Mouse (Mus musculus) erythroblast, adult 5-6 weeks (primary cell): Measurements from ENCODE around the gene Ctrl. TPM values are rescaled to one million over a fixed set of nuclear protein-coding genes. Genes with fewer than 3 reads are reported as not detected.

Experiments
- ATAC-seq: replicated peaks from 2 replicates; pipeline ENCODE4 v1.8.0; 2016; ENCODE audit warnings: moderate number of reproducible peaks, mild to moderate bottlenecking, moderate TSS enrichment, inconsistent platforms; ENCODE audit not compliant: poor library complexity, low FRiP score, severe bottlenecking
- total RNA-seq, 2 experiments: library from RNA; stranded (forward) in 1 of 2; stranded (reverse) in 1 of 2; fragments of 150-400 nt in 1 of 2; fragments of 200-764, 138-1000 nt in 1 of 2; gene quantifications; 2 replicates each; pipeline versions ENCODE4 v1.2.3 to v1.2.4; 2015 to 2017; ENCODE audit warnings: low replicate concordance in 2 of 2

Gene Ctrl
- total RNA-seq, 2 experiments from 2014 or later: not detected

- ATAC-seq: no peak
Observed at GRCm38 (mm10) chr8:105889756-105890465, 43.8 kb downstream of the Ctrl start.

Other genes starting within 250 kb of the Ctrl start
- 3.1 TPM in 2 replicates for gene Carmil2, start 247.6 kb downstream of the Ctrl start, total RNA-seq (2015; ENCODE audit: low replicate concordance)
- 2.5 and 3.5 TPM in 2 replicates for gene Carmil2, start 247.6 kb downstream of the Ctrl start, total RNA-seq (2017; ENCODE audit: low replicate concordance)
- 7.1 and 12.5 TPM in 2 replicates for gene Acd, start 232.8 kb downstream of the Ctrl start, total RNA-seq (2015; ENCODE audit: low replicate concordance)
- gene Acd, start 232.8 kb downstream of the Ctrl start, total RNA-seq (2017; ENCODE audit: low replicate concordance): 1.7 and 7.8 TPM in 2 replicates
- 2.1 TPM in 1 of 2 replicates, not detected in the other for gene Pard6a, start 232.7 kb downstream of the Ctrl start, total RNA-seq (2015; ENCODE audit: low replicate concordance)
- 0.56 and 1.5 TPM in 2 replicates for gene Pard6a, start 232.7 kb downstream of the Ctrl start, total RNA-seq (2017; ENCODE audit: low replicate concordance)
- gene 4933405L10Rik, start 226.2 kb downstream of the Ctrl start, total RNA-seq (2015; ENCODE audit: low replicate concordance): not detected in 2 replicates
- not detected in 2 replicates for gene 4933405L10Rik, start 226.2 kb downstream of the Ctrl start, total RNA-seq (2017; ENCODE audit: low replicate concordance)
- gene Enkd1, start 225.7 kb downstream of the Ctrl start, total RNA-seq (2015; ENCODE audit: low replicate concordance): 2.1 and 2.5 TPM in 2 replicates
- gene Enkd1, start 225.7 kb downstream of the Ctrl start, total RNA-seq (2017; ENCODE audit: low replicate concordance): 2.7 and 7.0 TPM in 2 replicates
- 0.21 and 0.38 TPM in 2 replicates for gene Gfod2, start 175.2 kb downstream of the Ctrl start, total RNA-seq (2015; ENCODE audit: low replicate concordance)
- gene Gfod2, start 175.2 kb downstream of the Ctrl start, total RNA-seq (2017; ENCODE audit: low replicate concordance): 0.51 TPM in 1 of 2 replicates, not detected in the other
- gene Ranbp10, start 106.5 kb downstream of the Ctrl start, total RNA-seq (2015; ENCODE audit: low replicate concordance): 514 and 565 TPM in 2 replicates
- 620 and 633 TPM in 2 replicates for gene Ranbp10, start 106.5 kb downstream of the Ctrl start, total RNA-seq (2017; ENCODE audit: low replicate concordance)
- 1.0 and 1.2 TPM in 2 replicates for gene Tsnaxip1, start 106.1 kb downstream of the Ctrl start, total RNA-seq (2015; ENCODE audit: low replicate concordance)
- gene Tsnaxip1, start 106.1 kb downstream of the Ctrl start, total RNA-seq (2017; ENCODE audit: low replicate concordance): 2.5 and 3.2 TPM in 2 replicates
- gene Cenpt, start 80.6 kb downstream of the Ctrl start, total RNA-seq (2015; ENCODE audit: low replicate concordance): 13.1 and 15.9 TPM in 2 replicates
- 9.6 and 11.3 TPM in 2 replicates for gene Cenpt, start 80.6 kb downstream of the Ctrl start, total RNA-seq (2017; ENCODE audit: low replicate concordance)
- gene Thap11, start 78.7 kb downstream of the Ctrl start, total RNA-seq (2015; ENCODE audit: low replicate concordance): 6.3 and 16.3 TPM in 2 replicates
- 7.1 and 8.3 TPM in 2 replicates for gene Thap11, start 78.7 kb downstream of the Ctrl start, total RNA-seq (2017; ENCODE audit: low replicate concordance)
- 48.1 and 55.3 TPM in 2 replicates for gene Nutf2, start 73.3 kb downstream of the Ctrl start, total RNA-seq (2015; ENCODE audit: low replicate concordance)
- 5.7 and 8.9 TPM in 2 replicates for gene Nutf2, start 73.3 kb downstream of the Ctrl start, total RNA-seq (2017; ENCODE audit: low replicate concordance)
- 4.0 and 9.2 TPM in 2 replicates for gene Edc4, start 53.0 kb downstream of the Ctrl start, total RNA-seq (2015; ENCODE audit: low replicate concordance)
- gene Edc4, start 53.0 kb downstream of the Ctrl start, total RNA-seq (2017; ENCODE audit: low replicate concordance): 12.4 and 17.6 TPM in 2 replicates
- gene Nrn1l, start 40.3 kb downstream of the Ctrl start, total RNA-seq (2015; ENCODE audit: low replicate concordance): not detected in 2 replicates
- gene Nrn1l, start 40.3 kb downstream of the Ctrl start, total RNA-seq (2017; ENCODE audit: low replicate concordance): not detected in 2 replicates
- 6.3 TPM in 2 replicates for gene Pskh1, start 33.4 kb downstream of the Ctrl start, total RNA-seq (2015; ENCODE audit: low replicate concordance)
- gene Pskh1, start 33.4 kb downstream of the Ctrl start, total RNA-seq (2017; ENCODE audit: low replicate concordance): 6.1 and 6.7 TPM in 2 replicates
- gene Psmb10, start 4.6 kb upstream of the Ctrl start, total RNA-seq (2015; ENCODE audit: low replicate concordance): 22.9 and 51.4 TPM in 2 replicates
- gene Psmb10, start 4.6 kb upstream of the Ctrl start, total RNA-seq (2017; ENCODE audit: low replicate concordance): 7.2 and 13.2 TPM in 2 replicates
- gene Lcat, start 9.5 kb upstream of the Ctrl start, total RNA-seq (2015; ENCODE audit: low replicate concordance): 1.3 TPM in 1 of 2 replicates, not detected in the other
- gene Lcat, start 9.5 kb upstream of the Ctrl start, total RNA-seq (2017; ENCODE audit: low replicate concordance): not detected in 2 replicates
- gene Slc12a4, start 32.2 kb upstream of the Ctrl start, total RNA-seq (2015; ENCODE audit: low replicate concordance): 4.0 and 7.9 TPM in 2 replicates
- 0.68 and 1.4 TPM in 2 replicates for gene Slc12a4, start 32.2 kb upstream of the Ctrl start, total RNA-seq (2017; ENCODE audit: low replicate concordance)
- gene Dpep3, start 45.6 kb upstream of the Ctrl start, total RNA-seq (2015; ENCODE audit: low replicate concordance): not detected in 2 replicates
- gene Dpep3, start 45.6 kb upstream of the Ctrl start, total RNA-seq (2017; ENCODE audit: low replicate concordance): not detected in 2 replicates
- gene Dus2, start 57.5 kb upstream of the Ctrl start, total RNA-seq (2015; ENCODE audit: low replicate concordance): 3.7 and 6.3 TPM in 2 replicates
- 5.9 and 8.9 TPM in 2 replicates for gene Dus2, start 57.5 kb upstream of the Ctrl start, total RNA-seq (2017; ENCODE audit: low replicate concordance)
- gene Dpep2nb, start 72.1 kb upstream of the Ctrl start, total RNA-seq (2015; ENCODE audit: low replicate concordance): not detected in 2 replicates
- gene Dpep2nb, start 72.1 kb upstream of the Ctrl start, total RNA-seq (2017; ENCODE audit: low replicate concordance): not detected in 2 replicates
- gene Ddx28, start 78.0 kb upstream of the Ctrl start, total RNA-seq (2015; ENCODE audit: low replicate concordance): 0.77 and 1.3 TPM in 2 replicates
- 1.9 and 6.6 TPM in 2 replicates for gene Ddx28, start 78.0 kb upstream of the Ctrl start, total RNA-seq (2017; ENCODE audit: low replicate concordance)
- gene Nfatc3, start 125.0 kb upstream of the Ctrl start, total RNA-seq (2015; ENCODE audit: low replicate concordance): 52.2 and 56.7 TPM in 2 replicates
- gene Nfatc3, start 125.0 kb upstream of the Ctrl start, total RNA-seq (2017; ENCODE audit: low replicate concordance): 24.5 and 32.7 TPM in 2 replicates
- not detected in 2 replicates for gene Esrp2, start 203.1 kb upstream of the Ctrl start, total RNA-seq (2015; ENCODE audit: low replicate concordance)
- not detected in 2 replicates for gene Esrp2, start 203.1 kb upstream of the Ctrl start, total RNA-seq (2017; ENCODE audit: low replicate concordance)
- gene Pla2g15, start 216.5 kb upstream of the Ctrl start, total RNA-seq (2015; ENCODE audit: low replicate concordance): 5.2 and 6.3 TPM in 2 replicates
- gene Pla2g15, start 216.5 kb upstream of the Ctrl start, total RNA-seq (2017; ENCODE audit: low replicate concordance): 3.1 and 5.4 TPM in 2 replicates
- gene Slc7a6, start 235.0 kb upstream of the Ctrl start, total RNA-seq (2015; ENCODE audit: low replicate concordance): 2.5 and 3.8 TPM in 2 replicates
- gene Slc7a6, start 235.0 kb upstream of the Ctrl start, total RNA-seq (2017; ENCODE audit: low replicate concordance): 2.2 and 2.5 TPM in 2 replicates